Mouse (Mus musculus): ENCODE measurements around the gene Fkbp14.

Gene Fkbp14

DNA sequence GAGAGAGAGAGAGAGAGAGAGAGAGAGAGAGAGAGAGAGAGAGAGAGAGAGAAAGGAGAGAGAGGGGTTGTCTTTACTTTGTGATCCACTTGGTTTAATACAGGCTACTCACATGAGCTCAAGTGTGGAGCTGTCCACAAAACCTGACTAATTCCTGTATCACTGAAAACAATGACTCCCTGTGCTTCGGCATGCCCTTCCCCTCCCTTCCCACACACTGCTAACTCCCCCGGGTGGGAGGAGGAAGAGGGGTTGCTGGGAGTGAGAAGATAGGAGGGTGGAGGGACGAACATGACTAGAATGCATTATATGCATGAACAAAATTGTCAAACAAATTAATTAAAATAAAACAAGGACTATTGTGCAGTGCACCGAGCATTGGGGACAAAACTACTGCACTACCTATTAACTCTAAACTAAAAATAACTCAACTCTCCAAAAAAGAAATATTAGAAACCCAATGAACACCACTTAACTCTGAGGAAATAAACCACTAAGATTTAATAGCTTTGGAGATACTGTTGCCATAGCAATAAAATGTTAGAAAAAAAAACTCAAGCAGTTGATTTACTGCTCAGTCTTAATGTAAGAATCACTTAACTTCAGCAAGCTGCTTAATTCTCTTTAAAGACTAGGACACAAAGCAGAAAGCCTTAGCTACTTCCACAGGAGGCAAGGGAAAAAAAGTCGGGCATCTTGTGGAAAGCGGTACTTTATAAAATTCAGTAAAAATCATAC, 23.7 kb downstream of the Fkbp14 start:
- no peaks in the 10 kb centered on the region for H3K4me1 ChIP-seq (replicated peaks; ENCODE audit: low read depth, low read length)
- TF ChIP-seq POU5F1 (IDR thresholded peaks at IDR 0.05; ENCODE audit: borderline replicate concordance, low read length) (no peak), NANOG (IDR thresholded peaks at IDR 0.05; ENCODE audit: borderline replicate concordance, low read length) (no peak)
- no peak overlapping the region for H3K4me3 ChIP-seq (replicated peaks; ENCODE audit: low read length)
- H3K36me3 ChIP-seq (ENCODE audit: insufficient read depth, low read length): no peaks in the 10 kb centered on the region
- H3K9me3 ChIP-seq (ENCODE audit: low read length): no peaks in the 10 kb centered on the region
- H3K27me3 ChIP-seq (ENCODE audit: insufficient read depth, low read length): 0 out of 2 replicates have a peak, but pooled peaks cover 3% of the 10 kb centered on the region

DNA sequence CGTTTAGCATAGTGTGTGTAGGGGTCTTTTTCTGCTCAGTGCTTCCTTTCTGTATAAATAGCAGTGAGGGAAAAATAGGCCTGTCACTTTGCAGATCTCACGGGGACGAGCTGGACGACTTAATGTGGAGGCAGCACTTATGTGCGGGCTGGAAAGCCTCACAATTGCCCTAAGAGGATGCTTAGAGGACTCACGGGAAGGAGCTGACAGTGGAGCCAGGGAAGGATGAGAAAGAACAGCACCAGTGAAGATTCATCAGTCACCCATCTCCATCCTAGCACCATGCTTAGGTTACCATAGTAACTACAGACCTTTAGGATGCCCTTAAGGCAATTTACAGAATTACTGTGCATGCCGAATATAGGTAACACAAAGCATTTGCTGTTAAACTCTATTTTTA, 27.3 kb downstream of the Fkbp14 start:
- Histone ChIP-seq H3K9me3 (ENCODE audit: low read length) (no peaks in the 10 kb centered on the region), H3K36me3 (ENCODE audit: insufficient read depth, low read length) (no peaks in the 10 kb centered on the region), H3K4me3 (replicated peaks; ENCODE audit: low read length) (no peak overlapping the region), H3K4me1 (replicated peaks; ENCODE audit: low read depth, low read length) (peaks cover 18% of the 10 kb centered on the region), H3K27me3 (ENCODE audit: insufficient read depth, low read length) (peaks cover 23% of the 10 kb centered on the region)
- TF ChIP-seq POU5F1 (IDR thresholded peaks at IDR 0.05; ENCODE audit: borderline replicate concordance, low read length) (no peak), NANOG (IDR thresholded peaks at IDR 0.05; ENCODE audit: borderline replicate concordance, low read length) (no peak), CTCF (conservative IDR thresholded peaks at IDR 0.05; ENCODE audit: low read length) (no peak)

DNA sequence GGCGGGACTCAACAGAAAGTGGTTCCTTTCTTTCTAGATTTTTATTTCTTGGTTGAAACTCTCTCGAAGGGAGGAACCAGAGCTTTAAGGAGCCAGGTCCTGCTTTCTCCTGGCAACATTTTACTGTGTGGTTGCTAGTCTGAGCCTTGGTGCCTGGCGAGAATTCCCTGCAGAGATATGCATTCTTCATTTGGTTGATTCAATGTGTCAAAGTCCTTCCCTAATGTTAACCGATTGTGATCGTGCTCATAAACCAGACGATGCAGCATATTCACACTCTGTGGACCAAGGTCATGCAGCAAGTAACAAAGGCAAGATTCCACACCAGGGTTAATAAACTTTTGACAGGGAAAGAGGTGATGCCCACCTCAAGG, 30.6 kb downstream of the Fkbp14 start:
- Histone ChIP-seq H3K4me3 (replicated peaks; ENCODE audit: low read length) (peak overlapping the region; percentile 78), H3K27me3 (ENCODE audit: insufficient read depth, low read length) (peaks cover 27% of the 10 kb centered on the region), H3K9me3 (ENCODE audit: low read length) (no peaks in the 10 kb centered on the region), H3K4me1 (replicated peaks; ENCODE audit: low read depth, low read length) (peaks cover 30% of the 10 kb centered on the region), H3K36me3 (ENCODE audit: insufficient read depth, low read length) (no peaks in the 10 kb centered on the region)
- TF ChIP-seq POU5F1 (IDR thresholded peaks at IDR 0.05; ENCODE audit: borderline replicate concordance, low read length): no peak
- no peak for TF ChIP-seq NANOG (IDR thresholded peaks at IDR 0.05; ENCODE audit: borderline replicate concordance, low read length)
- TF ChIP-seq CTCF (conservative IDR thresholded peaks at IDR 0.05; ENCODE audit: low read length): no peak

DNA sequence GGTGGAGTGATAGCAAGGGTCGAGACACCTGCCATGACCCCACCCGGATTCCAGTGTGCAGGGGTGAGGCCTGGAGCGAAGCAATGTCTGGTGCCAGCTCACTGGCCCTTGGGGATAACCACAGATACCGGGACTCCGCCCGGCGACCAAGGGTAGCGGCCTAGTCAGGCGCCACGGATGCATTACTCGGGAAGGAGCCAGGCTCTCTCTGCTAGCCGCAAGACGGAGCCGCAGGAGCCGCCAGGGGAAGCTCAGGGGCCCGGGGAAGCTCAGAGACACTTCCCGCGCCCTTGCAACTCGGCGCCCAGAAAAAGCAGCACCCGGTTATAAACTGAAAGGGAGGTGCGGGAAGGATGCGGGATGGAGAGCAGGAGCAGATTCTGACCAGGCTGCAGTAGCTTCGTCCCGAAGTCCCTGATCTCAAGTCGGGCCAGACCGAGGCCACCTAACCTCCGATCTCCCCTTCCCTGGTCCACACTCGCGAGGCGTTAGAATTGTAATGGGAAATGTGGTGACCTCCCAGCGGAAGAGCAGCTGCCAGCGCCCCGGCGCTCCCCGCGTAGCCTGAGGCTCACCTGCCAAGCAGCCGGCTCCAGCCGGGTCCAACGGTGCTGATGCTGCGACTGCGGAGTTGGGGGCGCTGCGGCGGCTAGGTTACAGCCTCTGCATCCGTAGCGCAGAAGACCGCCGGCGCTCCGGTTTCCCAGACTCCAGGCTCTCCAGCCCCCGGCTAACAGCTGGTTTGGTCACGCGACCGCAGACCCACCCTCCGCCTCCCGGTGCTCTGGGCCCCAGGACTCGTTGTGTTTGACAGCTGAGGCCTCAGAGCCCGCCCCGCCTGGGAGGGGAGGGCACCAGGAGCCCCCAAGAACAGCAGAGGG, 31.2 kb downstream of the Fkbp14 start, which contains the start of gene Scrn1:
TSS of gene Scrn1 (minus strand) at position 825 of the 881 bp plus-strand sequence.
- Histone ChIP-seq H3K4me1 (replicated peaks; ENCODE audit: low read depth, low read length) (peaks cover 30% of the 10 kb centered on the region), H3K36me3 (ENCODE audit: insufficient read depth, low read length) (no peaks in the 10 kb centered on the region), H3K4me3 (replicated peaks; ENCODE audit: low read length) (peak within 1 kb of the TSS; percentile 78), H3K27me3 (ENCODE audit: insufficient read depth, low read length) (peaks cover 27% of the 10 kb centered on the region), H3K9me3 (ENCODE audit: low read length) (no peaks in the 10 kb centered on the region)
- no peak for TF ChIP-seq POU5F1 (IDR thresholded peaks at IDR 0.05; ENCODE audit: borderline replicate concordance, low read length)
- no peak for TF ChIP-seq CTCF (conservative IDR thresholded peaks at IDR 0.05; ENCODE audit: low read length)
- no peak for TF ChIP-seq NANOG (IDR thresholded peaks at IDR 0.05; ENCODE audit: borderline replicate concordance, low read length)

DNA sequence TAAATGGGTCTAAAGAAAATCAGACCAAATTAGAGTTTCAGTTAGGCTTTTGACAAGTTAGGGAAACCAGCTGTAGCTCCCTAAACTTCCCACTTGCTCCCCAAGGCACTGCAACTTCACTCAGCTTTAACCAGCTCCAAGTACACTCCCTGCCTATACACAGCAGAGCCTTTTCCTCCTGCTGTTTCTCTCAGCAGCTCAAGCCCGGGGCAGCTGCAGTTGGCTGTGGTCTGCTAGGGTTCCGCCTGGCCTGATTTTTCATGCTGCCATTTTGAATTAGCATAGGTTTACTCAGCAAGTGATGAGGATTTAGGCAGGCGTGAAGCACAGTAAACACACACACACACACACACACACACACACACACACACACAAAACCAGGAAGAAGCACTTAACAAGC, 32.1 kb downstream of the Fkbp14 start:
- H3K36me3 ChIP-seq (ENCODE audit: insufficient read depth, low read length): no peaks in the 10 kb centered on the region
- H3K4me3 ChIP-seq (replicated peaks; ENCODE audit: low read length): peak overlapping the region; percentile 78; the same call in 1 of the 2 replicates
- no peaks in the 10 kb centered on the region for H3K9me3 ChIP-seq (ENCODE audit: low read length)
- H3K27me3 ChIP-seq (ENCODE audit: insufficient read depth, low read length): peaks cover 27% of the 10 kb centered on the region
- TF ChIP-seq CTCF (conservative IDR thresholded peaks at IDR 0.05; ENCODE audit: low read length) (no peak), POU5F1 (IDR thresholded peaks at IDR 0.05; ENCODE audit: borderline replicate concordance, low read length) (no peak), NANOG (IDR thresholded peaks at IDR 0.05; ENCODE audit: borderline replicate concordance, low read length) (no peak)
- peaks cover 30% of the 10 kb centered on the region for H3K4me1 ChIP-seq (replicated peaks; ENCODE audit: low read depth, low read length)

DNA sequence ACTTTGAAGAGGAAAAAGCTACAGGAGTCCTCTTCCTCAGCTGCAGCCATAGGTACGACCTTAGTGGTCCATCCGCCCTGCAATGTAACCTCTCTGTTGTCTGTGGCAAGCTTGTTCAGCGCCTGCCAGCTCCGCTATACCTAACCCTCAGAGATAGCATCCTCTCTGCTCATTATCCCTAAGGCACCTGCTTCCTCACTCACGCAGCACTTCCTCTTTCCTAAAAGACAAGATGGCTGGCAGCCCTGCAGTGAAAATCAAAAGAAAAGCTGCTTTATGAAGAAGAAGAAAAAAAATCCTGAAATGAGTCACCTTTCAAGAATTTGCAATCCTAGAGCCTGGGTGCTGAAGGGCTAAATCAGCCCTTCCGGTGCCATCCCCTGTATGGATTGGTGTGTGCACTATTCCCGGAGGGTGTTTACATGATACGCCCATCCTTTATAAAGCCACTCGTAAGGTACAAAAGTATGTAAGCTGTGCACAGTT, 32.6 kb downstream of the Fkbp14 start:
- peak overlapping the region; percentile 78; the same call in 1 of the 2 replicates for H3K4me3 ChIP-seq (replicated peaks; ENCODE audit: low read length)
- TF ChIP-seq CTCF (conservative IDR thresholded peaks at IDR 0.05; ENCODE audit: low read length) (no peak), POU5F1 (IDR thresholded peaks at IDR 0.05; ENCODE audit: borderline replicate concordance, low read length) (no peak), NANOG (IDR thresholded peaks at IDR 0.05; ENCODE audit: borderline replicate concordance, low read length) (no peak)

DNA sequence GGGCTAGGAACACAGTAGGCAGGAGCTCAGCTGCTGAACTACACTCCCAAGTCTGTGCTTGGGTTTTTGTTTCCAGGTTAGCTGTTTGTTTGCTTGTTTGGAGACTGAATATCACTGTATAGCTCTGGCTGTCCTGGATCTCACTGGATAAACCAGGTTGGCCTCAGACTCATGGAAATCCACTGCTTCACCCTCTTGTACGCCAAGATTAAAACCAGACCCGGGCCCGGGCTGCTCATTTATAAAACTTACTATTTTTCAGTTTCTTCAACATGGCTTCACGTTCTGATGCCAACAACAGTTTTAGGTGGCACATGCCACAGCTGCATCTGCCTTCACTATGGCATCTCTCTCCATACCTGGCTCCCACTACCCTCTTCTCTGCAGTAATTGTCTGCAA, 33.5 kb downstream of the Fkbp14 start:
- TF ChIP-seq POU5F1 (IDR thresholded peaks at IDR 0.05; ENCODE audit: borderline replicate concordance, low read length) (no peak), CTCF (conservative IDR thresholded peaks at IDR 0.05; ENCODE audit: low read length) (no peak), NANOG (IDR thresholded peaks at IDR 0.05; ENCODE audit: borderline replicate concordance, low read length) (no peak)
- peaks cover 30% of the 10 kb centered on the region for H3K4me1 ChIP-seq (replicated peaks; ENCODE audit: low read depth, low read length)
- no peaks in the 10 kb centered on the region for H3K36me3 ChIP-seq (ENCODE audit: insufficient read depth, low read length)
- peaks cover 27% of the 10 kb centered on the region for H3K27me3 ChIP-seq (ENCODE audit: insufficient read depth, low read length)
- H3K9me3 ChIP-seq (ENCODE audit: low read length): no peaks in the 10 kb centered on the region
- H3K4me3 ChIP-seq (replicated peaks; ENCODE audit: low read length): no peak overlapping the region

More for the DNA sequence above, 32.6 kb downstream of the Fkbp14 start:
- H3K4me1 ChIP-seq (replicated peaks; ENCODE audit: low read depth, low read length): peaks cover 30% of the 10 kb centered on the region
- H3K27me3 ChIP-seq (ENCODE audit: insufficient read depth, low read length): peaks cover 27% of the 10 kb centered on the region
- no peaks in the 10 kb centered on the region for H3K9me3 ChIP-seq (ENCODE audit: low read length)
- H3K36me3 ChIP-seq (ENCODE audit: insufficient read depth, low read length): no peaks in the 10 kb centered on the region
